Mouse (Mus musculus) common myeloid progenitor, adult 5-6 weeks (primary cell): ENCODE results near the gene Emb. TPM values are rescaled to one million over a fixed set of nuclear protein-coding genes. Genes with fewer than 3 reads are reported as not detected.
A peak's percentile ranks its signal among the peaks of the same experiment; 100 is the strongest.

ENCODE experiments used
- ATAC-seq: replicated peaks from 2 replicates; pipeline ENCODE4 v1.8.0; 2016; ENCODE audit warnings: low read depth, mild to moderate bottlenecking, moderate TSS enrichment, inconsistent platforms; ENCODE audit not compliant: poor library complexity, severe bottlenecking
- total RNA-seq: library from RNA; stranded (forward); fragments of 200-1000, 187-1606 nt; gene quantifications from 2 replicates; pipeline ENCODE4 v1.2.3, GENCODE M21; 2017

The Emb gene
- total RNA-seq, 1 experiment from 2014 or later = 368 TPM

DNA sequence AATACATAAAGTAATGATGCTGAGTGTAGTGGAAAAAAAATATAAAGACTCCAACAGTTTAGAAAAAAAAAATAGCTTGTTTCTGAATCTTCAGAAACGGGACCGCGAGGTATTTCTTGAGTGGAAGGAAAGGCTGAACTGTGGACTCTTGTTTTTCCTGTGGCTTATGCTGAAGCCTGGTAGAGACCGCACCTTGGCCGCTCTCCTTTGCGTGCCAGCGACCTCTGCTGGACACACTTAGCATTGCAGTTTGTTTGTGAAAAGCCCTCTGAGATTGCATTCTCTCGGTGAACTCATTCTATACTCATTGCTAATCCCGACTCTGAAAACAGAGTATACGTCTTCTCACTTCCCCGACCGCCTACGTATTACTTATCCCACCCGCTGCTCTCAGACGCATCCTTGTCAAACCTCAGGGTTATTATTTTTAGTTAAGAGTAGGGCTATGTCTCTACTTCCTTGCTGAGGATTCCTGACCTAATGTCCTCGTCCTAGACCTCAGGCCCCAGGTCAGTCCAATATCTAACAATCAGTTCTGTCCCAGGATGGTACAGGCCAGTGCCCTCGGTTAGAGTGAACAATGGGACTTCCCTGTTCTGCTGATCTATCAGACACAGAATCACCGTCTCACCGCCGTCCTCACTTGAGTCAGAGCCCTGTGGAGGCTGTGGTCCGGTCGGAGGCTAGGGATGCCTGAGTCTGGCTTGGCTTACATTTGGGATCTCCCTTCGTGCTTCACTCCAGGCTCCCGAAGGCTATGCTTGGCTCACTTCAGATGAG, 103.3 kb downstream of the Emb start:
- peak; percentile 98 for ATAC-seq

Other genes starting within 250 kb of the Emb start
- 98.3 and 107 TPM in 2 replicates for gene Parp8, start 183.0 kb upstream of the Emb start, total RNA-seq
- 0.24 and 0.27 TPM in 2 replicates for gene Gm17509, start 12.5 kb downstream of the Emb start, total RNA-seq